In genomic region chr8:79398994-79399650, GRCm38 (mm10) we compare ENCODE assay signal across 8 mouse cellular contexts. TPM values are rescaled to one million over a fixed set of nuclear protein-coding genes. Genes with fewer than 3 reads are reported as not detected.
DNase-seq lines count a peak whose midpoint lies in the region; ATAC-seq lines count a peak whose summit lies in the region.

Gene Smad1 (minus strand): TSS chr8:79399518.

- H3K4me1 ChIP-seq in midbrain, embryonic 11.5 days (ENCODE audit: control insufficient read depth, insufficient read depth, low read length), result peaks cover 13% of the 10 kb centered on the region

- H3K27me3 ChIP-seq in midbrain, embryonic 11.5 days (ENCODE audit: control insufficient read depth, insufficient read depth, low read length), result no peaks in the 10 kb centered on the region

- H3K4me3 ChIP-seq in midbrain, embryonic 11.5 days (ENCODE audit: low read depth, low read length), result peak within 1 kb of the TSS; percentile 91

- H3K36me3 ChIP-seq in midbrain, embryonic 11.5 days (ENCODE audit: control insufficient read depth, insufficient read depth, low read length), result no peaks in the 10 kb centered on the region

- H3K4me2 ChIP-seq in midbrain, embryonic 11.5 days, result peak within 1 kb of the TSS; percentile 67

- H3K27ac ChIP-seq in midbrain, embryonic 11.5 days (ENCODE audit: low read depth, low read length), result peak within 1 kb of the TSS; percentile 91

- H3K9ac ChIP-seq in midbrain, embryonic 11.5 days (ENCODE audit: low read length), result peak within 1 kb of the TSS; percentile 98

- H3K9me3 ChIP-seq in midbrain, embryonic 11.5 days (ENCODE audit: control insufficient read depth, low read length), result no peaks in the 10 kb centered on the region

- intact Hi-C loops in left cerebral cortex, postnatal 4 days (cut with DNase I), result loop anchor here (5.0 to 10.0 kb wide), 3 partner anchors 47 to 186 kb away; partner anchors contain the start of gene Mmaa

- WGBS in midbrain, embryonic 11.5 days, result under 1% methylated on average over 45 of the region's 80 CpGs

- peak; percentile 78 for ATAC-seq in granulocyte monocyte progenitor cell, adult 5-6 weeks (replicated peaks; ENCODE audit: poor library complexity, severe bottlenecking)
- peak; percentile 93 for ATAC-seq in midbrain, embryonic 11.5 days (ENCODE audit: low FRiP score)

- DNase-seq in adrenal gland, adult 18-20 months (ENCODE audit: low spot score in 2 of 2), result peak; percentile 93 to 95
- DNase-seq in embryo, embryonic 11.5 days (ENCODE audit: low read depth, low spot score), result peak; percentile 82
- DNase-seq in kidney, adult 11 months, result peak; percentile 93
- DNase-seq in left cerebral cortex, postnatal 4 days, result peak; percentile 96
- DNase-seq in midbrain, embryonic 11.5 days (ENCODE audit: low spot score, missing footprints), result peak; percentile 99
- DNase-seq in right cerebral cortex, postnatal 4 days, result peak; percentile 95
- peak; percentile 92 for DNase-seq in yolk sac, embryonic 10.5 days (ENCODE audit: low spot score)

RNA-seq across cellular contexts. Expression of gene Smad1, which starts in this region (rescaled TPM):
- total RNA-seq in adrenal gland, adult 18-20 months (2021), result 10 to 100 TPM; 25.6 TPM
- 13.7 and 18.2 TPM in 2 replicates for total RNA-seq in granulocyte monocyte progenitor cell, adult 5-6 weeks (2014; fragmentation: Nextera tagmentation)
- 16.4 and 17.3 TPM in 2 replicates for total RNA-seq in granulocyte monocyte progenitor cell, adult 5-6 weeks (2017)
- 10 to 100 TPM; 56.5 to 60.8 TPM for total RNA-seq in left cerebral cortex, postnatal 4 days (2021)
- 55.5 and 63.1 TPM in 2 replicates for polyA plus RNA-seq in midbrain, embryonic 11.5 days (2014; fragmentation: Nextera tagmentation; extraction: Ambion mirVana)

Comparison
In these comparisons a context has a peak if more than half of its experiments do, and no peak if none do; other contexts are left out.
1. Peak in every context shown above with its lines: DNase-seq, ATAC-seq, H3K4me3 ChIP-seq and H3K27ac ChIP-seq.